Mouse (Mus musculus): ENCODE measurements around the gene Rgs7.

The Rgs7 gene

DNA sequence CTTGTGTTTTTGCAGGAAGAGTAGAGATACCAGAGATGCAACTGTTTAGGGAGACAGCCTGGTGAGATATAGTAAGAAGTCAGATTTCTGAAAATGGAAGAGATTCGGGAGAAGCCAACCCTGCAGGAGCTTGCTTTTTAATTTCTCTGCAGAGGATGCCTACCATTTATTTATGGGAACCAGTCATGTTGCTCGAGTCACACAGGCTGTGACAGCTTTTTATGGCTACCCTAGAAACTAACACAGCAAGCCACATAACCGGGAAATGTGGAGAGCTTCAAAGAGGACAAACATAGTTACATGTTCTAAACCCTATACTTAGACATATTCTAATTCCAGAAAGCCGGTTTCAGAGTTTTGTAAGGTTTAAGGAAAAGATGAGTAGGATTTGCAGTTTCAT is 349.2 kb downstream of the Rgs7 start:
- DNase-seq, result no peak

- peak; percentile 61 for DNase-seq
Observed at GRCm38 (mm10) chr1:175128525-175128924, 363.8 kb downstream of the Rgs7 start.

- DNase-seq, result no peak
Observed at GRCm38 (mm10) chr1:175124416-175124815, 367.9 kb downstream of the Rgs7 start.

DNA sequence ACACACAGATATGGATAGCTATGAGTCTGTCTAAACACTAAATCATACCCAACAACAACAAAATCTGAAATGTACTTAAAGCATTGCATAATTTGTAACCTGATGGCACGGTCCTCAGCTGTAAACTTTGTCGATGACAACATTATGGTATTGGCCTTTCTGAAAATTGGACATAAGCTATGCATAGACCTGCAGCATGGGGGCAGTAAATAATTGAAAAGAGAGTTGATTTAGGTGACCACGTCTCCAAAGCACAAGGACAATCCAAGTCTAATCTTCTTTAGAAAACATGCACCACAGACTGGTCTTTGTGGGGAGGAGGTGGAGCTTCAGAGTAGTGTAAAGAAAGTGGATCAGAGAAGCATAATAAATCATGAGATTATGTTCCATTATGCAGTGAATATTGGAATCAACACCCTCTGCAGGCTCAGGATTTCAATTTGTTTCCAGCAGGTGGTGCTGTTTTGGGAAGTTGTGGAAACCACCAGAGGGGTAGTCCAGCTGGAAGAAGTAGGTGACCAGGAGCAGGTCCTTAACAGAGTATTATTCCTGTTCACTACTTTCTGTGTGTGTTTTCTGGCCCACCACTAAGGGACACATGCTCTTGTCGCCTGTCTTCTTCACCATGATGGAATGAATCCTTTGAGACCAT is 373.3 kb downstream of the Rgs7 start:
- DNase-seq, result peak; percentile 10

GRCm38 (mm10) chr1:175108270-175108860 is 383.9 kb downstream of the Rgs7 start:
- DNase-seq, result no peak

DNA sequence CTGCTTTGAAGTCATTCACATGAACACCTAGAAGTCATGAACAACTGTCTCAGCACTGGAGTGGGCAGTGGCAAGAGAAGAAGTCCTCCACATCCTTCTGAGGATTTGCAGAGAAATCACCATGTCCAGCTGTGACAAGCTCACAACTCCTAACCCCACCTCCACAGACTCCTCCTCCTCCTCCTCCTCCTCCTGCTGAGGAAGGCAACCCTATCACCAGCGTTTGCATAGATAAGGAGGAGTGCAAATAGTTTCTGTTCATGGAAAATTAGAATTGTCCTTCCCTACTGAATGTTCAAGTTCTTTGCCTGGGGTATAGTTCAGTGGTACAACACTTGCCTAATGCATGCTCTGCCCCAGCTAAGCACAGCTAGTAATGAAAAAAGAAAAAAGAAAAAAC is 386.0 kb downstream of the Rgs7 start:
- DNase-seq, result no peak

DNA sequence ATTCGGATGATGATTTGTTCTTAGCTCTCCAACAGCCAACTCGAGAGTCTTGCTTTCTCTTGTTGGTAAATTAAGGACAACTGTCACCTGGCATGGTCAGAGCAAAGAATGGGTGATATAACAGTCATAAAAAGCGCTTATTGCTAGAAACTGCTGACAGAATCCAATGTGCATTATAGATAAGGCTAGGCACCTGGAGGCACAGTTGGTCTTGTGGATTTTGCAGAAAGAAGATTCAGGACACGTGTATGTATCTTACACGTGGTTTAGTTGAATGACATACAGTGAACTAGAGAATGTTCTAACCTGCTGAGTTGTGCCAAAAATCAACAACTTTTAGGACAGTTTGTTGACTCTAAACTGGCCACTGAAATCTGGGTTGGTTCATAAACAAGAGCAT is 386.9 kb downstream of the Rgs7 start:
- DNase-seq, result no peak

GRCm38 (mm10) chr1:175097014-175097413 is 395.3 kb downstream of the Rgs7 start:
- no peak for DNase-seq

- no peak for DNase-seq
Observed at GRCm38 (mm10) chr1:175082104-175082503, 410.2 kb downstream of the Rgs7 start.

GRCm38 (mm10) chr1:175079819-175080608 is 412.3 kb downstream of the Rgs7 start:
- no peak for DNase-seq

- no peak for DNase-seq
Observed at GRCm38 (mm10) chr1:175073500-175074232, 418.6 kb downstream of the Rgs7 start.

- no peak for DNase-seq
Observed at GRCm38 (mm10) chr1:175069758-175070290, 422.5 kb downstream of the Rgs7 start.

- DNase-seq, result no peak
Observed at GRCm38 (mm10) chr1:175049121-175049520, 443.2 kb downstream of the Rgs7 start.

DNA sequence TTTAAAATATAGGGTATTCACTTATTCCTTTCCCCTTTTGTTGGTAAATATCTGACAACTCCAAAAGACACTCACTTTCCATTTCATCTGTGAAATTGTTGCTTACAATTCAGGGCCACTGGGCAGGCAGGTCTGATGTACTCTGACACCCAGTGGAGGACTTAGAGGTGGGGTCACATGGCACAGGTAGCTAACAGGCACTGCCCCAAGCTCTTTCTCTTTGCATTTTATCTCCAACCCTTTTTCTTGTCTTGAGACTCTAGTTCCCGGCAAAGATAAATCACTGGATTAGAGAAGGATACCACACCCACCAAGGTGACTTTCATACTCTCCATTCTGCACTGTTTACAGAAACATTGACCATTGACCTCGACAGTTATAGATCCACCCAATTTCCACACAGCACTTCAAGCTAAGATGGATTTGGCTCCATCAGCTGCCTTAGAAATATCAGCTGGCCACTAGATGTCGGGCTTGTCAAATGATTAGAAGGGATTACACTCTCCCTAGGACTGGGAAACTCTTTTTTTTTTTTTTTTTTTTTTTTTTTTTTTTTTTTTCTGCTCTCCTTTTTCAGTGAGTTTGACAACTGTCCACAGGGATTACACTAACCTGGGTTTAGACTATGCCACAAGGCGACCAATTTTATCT is 451.0 kb downstream of the Rgs7 start:
- DNase-seq, result peak; percentile 64

DNA sequence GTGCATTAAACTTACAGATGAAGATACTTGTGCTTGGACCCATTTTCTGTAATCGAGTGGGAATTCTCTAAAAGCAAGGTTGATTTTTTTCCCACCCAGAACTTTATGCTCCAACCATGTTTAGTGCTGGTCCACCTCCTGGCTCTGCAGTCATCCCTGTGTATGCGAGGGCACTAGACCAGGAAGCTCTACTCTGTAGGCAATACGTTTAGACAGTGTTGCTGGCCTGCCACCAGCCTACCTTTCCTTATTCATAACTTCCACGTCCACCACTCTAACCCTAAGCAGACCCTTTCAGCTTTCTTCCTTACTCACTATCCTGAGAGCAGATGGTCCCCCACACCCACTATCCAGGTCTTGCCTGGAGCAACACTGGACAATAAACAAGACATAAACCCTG is 452.3 kb downstream of the Rgs7 start:
- DNase-seq, result no peak

GRCm38 (mm10) chr1:175039567-175039966 is 452.7 kb downstream of the Rgs7 start:
- DNase-seq, result no peak

DNA sequence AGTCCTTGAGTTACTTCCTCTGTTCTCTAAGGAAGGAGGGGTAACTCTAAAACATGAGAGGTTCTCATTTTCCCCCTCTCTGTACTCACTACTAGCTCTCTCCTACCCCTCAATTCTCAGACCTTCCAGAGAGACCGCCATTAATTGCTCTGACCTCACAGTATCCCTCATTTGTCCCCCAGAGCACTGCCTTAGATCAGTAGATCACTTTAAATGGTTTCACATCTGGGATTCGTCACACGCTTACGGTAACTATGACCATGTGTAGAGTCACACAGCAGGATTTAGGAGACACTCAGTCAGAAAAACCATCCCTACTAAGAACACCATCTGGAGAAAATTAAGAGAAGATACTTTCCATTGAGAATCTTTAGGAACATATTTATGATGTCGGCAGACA is 456.8 kb downstream of the Rgs7 start:
- DNase-seq, result no peak

GRCm38 (mm10) chr1:175032015-175032414 is 460.3 kb downstream of the Rgs7 start:
- DNase-seq, result no peak

DNA sequence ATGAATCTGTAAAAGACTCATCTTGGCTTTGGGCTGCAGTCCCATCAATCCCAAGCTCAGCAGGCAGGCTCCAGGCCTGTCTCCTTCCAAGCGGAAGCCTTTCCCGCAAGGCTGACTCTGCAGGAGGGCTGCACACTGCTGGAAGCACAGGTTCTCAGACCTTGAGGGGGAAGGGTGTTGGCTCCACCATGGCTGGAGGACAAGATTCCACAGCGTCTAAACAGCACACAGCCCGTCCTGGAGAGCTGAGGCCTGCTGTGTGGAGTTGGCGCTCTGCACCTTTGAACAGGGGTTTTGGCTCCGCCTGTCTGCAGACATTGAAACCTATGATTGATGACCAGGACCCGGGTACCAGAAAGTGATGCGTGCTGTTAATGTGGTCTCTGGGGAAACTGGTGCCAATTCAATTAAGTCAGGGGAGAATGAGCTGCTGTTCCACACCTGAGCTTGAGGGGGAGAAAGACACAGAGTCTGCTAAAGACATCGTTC is 463.5 kb downstream of the Rgs7 start:
- no peak for DNase-seq

- no peak for DNase-seq
Observed at GRCm38 (mm10) chr1:175028267-175028666, 464.0 kb downstream of the Rgs7 start.

- DNase-seq, result no peak
Observed at GRCm38 (mm10) chr1:175025781-175026309, 466.5 kb downstream of the Rgs7 start.

GRCm38 (mm10) chr1:175024136-175024535 is 468.2 kb downstream of the Rgs7 start:
- no peak for DNase-seq

Measured in kidney, postnatal 14 days (tissue).